Mouse (Mus musculus) thymus, postnatal 0 days (tissue): Measurements from ENCODE around the gene Arsa. TPM values are rescaled to one million over a fixed set of nuclear protein-coding genes. Genes with fewer than 3 reads are reported as not detected.

Source experiments
- DNase-seq: peaks from one replicate; pipeline ENCODE4 v3.0.0-alpha.2; 2015; ENCODE audit warnings: low spot score
- polyA plus RNA-seq: library from polyadenylated mRNA; unstranded; fragments of >200 nt; fragmentation: Nextera tagmentation; extraction: Ambion mirVana; gene quantifications from 2 replicates; pipeline ENCODE4 v1.2.1, GENCODE M21; 2015

The Arsa gene
- polyA plus RNA-seq, result 9.0 and 9.4 TPM in 2 replicates

DNA sequence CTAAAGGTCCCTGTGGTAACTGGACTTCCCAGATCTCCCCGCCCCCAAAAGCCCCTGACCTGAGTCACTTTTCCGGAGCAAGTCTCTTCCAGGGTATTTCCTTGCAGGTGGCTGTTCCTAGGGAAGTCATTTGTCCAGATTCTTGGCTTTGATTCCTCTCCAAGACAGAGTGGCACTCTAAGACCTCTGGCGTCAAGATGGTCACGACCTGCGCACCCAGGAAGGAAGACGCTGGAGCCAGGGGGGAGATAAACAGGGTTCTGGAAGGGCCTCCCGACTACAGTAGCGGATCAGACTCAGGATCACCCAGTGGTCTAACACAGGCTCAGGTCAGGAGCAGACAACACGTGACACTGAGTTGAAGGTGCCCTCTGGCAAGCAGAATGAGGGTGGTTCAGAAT is at the start of gene Arsa:
Arsa (minus strand) TSS at position 335 of the 401 bp plus-strand sequence.
- DNase-seq, result no peak

DNA sequence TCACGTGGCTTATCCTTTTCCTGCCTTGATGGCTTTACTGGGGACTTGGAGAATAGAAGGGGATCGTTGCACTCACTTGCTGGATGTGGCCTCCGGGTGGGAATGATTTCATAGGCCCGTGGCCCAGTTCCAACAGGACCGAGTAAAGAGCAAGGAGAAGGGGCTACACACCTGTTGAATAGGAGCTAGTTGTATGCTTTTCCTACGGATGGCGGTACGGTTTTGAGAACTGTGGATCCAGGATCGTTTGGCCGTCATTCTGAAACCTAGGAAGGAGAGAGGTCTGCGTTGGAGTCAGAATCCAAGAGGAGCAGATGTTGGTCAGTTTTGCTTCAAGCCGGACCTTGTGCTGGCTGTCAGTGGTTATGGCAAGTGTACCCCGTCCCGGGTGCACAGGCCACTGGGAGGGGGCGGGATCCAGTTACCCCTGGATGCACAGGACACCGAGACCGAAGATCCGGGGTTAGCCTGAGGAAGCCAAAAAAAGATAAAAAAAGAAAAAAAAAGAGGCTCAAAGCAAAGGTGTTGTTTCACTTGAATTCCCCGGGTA is 49.6 kb upstream of the Arsa start:
- no peak for DNase-seq

DNA sequence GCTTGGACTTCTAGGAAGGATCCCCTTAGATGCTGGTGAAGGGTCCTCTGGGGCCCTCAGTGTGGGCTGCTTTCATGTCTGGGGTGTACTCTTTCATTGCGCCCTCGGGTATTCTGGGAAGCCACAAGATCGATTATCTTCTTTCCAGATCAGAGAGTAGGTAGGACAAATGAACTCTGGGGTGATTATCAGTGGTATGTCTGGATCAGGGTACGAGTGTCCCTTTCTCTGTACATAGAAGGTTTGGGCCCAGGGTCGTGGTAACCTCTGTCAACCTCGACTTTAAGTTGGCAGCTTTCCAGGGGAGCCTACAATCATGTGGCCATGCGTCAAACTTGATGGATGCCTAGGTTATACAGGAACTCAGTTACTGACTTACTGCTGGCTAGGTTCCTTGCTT is 48.7 kb upstream of the Arsa start:
- no peak for DNase-seq

DNA sequence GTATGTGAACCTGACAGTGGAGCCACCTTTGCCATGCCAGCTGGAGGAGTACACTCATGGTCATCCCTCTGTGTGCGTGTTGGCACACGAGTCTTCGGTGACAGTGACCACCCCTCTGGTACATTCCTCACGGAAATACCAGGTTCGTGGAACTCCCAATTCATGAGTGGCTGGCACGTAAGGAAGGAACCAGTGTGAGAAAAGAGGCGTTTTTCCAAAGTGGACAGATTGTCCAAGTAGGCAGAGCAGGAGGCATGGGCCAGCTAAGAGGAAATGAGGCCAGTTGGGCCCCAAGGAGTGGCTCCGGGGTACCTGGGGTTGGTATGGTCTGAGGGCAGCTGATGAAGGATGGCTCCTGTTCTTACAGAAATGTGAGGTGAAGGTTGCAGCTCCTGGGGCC is 48.2 kb upstream of the Arsa start:
- DNase-seq, result no peak

DNA sequence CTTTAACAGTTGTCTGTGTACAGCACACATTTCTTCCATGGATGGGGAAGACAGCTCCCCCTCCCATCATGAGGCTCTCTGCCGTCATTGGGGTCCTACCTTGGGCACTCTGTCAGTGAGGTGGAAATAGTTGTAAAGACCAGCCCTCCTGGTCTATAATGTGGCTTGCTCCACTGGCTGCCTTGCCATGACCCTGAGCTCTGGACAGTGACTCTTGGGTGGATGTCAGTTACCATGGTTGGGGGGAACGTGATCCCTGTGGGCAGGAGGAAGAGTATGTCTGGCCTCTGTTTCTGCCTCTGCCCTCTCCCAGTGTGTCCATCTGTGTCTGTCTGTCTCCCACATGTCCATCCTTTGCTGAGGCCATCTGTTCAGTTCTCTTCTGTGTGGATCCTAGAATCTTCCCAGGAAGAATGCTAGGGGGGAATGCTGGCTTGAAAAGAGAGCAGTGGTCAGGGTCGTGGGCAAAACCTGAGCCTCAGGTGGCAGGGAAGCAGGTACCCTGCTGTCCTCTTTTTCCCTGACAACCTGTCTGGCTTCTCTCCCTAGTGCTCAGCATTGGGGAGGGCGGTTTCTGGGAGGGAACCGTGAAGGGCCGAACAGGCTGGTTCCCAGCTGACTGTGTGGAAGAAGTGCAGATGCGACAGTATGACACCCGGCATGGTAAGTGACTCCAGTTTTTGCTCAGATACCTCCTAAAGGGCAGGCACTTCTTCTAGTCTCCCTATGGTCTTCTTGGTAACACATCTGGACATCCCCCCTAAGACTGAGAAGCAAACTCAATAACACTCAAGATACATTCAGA is 47.6 kb upstream of the Arsa start:
- DNase-seq, result no peak

DNA sequence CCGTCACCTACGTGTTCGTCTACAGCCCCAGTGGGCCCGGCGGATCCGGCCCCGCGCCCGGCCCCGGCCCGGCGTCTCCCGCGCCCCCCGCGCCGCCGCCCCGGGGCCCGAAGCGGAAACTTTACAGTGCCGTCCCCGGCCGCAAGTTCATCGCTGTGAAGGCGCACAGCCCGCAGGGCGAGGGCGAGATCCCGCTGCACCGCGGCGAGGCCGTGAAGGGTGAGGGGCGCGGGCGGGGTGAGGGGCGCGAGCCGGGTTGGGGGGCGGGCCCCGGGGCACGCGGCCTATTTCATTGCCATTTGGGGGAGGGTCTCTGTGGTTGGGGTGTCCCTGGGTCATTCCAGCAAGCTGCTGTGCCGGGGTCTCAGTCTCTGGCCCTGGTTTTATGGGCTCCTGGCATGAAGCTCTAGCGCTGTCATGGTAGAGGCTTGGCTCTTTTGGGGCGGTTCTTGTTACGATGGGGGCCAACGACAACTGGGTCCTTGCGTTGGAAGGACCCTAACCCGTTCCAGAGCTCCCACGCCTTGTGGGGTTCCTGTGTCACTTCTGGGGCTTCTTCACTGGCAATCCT is 46.9 kb upstream of the Arsa start:
- no peak for DNase-seq

DNA sequence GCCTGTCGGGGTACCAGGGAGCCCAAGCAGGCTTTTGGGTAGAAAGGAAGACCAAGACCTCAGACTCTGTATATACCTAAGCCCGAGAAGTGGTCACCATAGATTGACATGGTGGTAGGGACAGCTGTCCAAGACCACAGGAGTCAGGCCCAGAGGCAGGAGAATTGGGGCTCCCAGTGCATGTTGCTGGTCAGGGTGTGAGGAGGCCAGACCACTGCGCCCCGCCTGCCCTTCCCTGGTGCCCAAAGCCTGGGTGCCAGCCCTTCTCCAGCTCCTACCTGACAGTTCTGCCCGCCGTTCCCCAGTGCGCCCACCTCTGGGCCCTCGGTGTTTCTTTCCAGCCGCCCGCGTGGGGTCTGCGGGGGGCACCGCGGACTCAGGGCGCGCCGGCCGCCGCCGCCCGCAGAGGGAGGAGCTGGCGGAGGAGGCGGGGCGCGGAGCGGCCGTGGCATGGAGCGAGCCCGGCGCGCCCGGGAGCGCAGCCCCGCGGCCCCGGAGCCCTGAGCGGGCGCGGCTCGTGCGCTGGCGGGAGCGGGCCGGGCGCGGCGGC is 46.1 kb upstream of the Arsa start:
- no peak for DNase-seq

DNA sequence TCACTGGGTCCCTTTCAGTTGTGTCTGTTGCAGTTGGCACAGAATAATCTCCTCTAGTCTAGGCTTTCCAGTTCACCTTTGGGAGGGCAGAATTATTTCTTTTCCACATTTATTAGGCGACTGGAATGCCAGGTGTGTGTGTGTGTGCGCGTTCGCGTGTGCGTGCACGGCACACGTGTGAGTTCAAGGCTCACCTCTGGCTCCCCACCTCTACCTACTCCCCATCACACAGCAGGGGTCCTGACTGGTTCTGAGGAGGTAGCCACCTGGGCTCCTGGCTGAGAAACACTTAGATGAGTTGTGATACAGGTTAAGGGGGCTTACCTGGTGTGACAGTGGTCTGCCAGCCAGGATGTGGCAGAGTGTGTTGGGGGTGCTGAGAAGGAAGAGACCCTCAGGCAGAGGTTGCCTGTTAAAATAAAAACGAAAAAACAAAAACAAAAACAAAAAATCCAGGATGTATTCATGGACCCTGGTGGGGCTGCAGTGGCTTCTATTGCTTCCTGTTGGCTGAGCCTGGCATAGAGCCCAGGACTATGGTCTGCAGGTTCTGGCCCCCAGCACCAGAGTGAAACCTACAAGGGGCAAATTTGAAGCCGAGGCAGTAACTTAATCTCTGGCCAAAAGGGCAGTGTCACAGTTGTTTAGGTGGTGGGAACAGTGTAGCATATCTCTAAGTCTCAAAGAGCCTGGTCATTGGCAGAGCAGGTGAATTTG is 45.5 kb upstream of the Arsa start:
- no peak for DNase-seq

DNA sequence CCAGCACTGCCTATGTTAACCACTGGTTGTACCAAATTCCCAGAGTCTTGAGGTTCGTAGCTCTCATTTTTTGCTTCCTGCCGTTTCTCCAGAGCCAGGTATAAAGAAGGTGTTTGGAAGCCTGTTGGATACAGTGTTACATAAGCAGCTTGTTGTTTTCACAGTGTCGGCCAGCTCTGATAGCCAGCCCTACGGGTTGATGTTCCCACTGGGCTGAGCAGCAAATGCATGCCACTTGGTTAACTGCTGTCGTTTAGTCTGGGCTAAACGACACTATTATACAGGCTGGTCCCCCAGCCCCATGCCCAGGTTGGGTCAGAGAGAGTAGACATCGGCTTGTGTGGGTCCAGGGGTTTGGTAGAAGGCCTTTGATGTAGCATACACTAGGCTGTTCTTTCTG is 44.7 kb upstream of the Arsa start:
- DNase-seq, result no peak

DNA sequence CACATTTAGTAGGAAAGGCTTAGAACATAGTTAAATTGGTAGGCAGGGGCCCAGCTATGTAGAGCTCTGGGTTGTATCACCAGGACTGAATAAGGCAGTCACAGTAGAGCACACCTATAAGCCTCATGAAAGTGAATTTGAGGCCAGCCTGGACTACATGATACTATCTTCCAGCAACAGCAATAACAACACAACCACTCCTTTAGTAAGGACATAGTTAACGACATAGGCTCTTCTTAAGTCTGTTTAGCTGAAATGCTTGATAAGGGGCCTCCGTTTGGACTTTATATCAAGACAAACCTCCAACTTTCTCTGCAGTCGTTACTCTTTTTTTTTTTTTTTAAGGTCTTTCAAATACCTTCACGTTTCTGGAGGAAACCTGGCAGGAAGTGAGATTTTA is 35.5 kb upstream of the Arsa start:
- DNase-seq, result no peak

DNA sequence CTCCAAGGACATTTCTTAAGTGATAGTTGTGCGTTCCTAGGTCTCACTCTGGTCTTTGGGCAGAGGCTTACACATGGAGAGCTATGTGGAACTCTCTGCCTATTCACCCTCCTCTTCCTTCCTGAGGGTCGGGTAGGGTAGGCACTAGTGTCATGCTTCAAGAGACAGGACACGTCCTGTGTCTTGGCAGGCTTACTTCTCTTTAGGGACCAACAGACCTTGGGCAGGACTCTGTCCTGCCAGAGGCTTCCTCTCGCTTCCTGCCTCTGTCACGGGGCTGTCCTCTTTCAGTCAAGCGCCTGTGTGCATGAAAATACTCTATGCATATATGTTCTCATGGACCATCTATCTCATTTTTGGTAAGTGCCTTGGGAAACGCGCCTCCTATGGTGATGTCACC is 30.5 kb upstream of the Arsa start:
- no peak for DNase-seq

DNA sequence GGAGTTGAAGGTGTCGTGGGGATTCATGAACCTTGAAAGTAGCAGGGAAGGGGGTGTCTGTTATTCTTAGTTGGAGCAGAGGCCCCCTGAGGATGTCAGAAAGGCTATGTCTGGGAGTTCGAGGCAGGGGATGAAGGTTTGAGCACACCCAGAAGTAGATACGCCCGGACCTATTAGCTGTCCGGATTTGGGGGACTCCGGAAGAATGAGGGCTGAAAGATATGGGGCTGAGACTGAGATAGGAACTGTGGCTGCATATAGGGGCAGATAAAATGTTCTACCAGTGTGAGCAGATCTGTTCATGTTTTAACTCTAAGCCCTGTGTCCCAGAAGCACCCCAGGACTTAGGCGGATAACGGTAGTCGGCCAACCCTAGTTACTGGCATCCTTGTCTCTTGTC is 27.6 kb upstream of the Arsa start:
- no peak for DNase-seq

DNA sequence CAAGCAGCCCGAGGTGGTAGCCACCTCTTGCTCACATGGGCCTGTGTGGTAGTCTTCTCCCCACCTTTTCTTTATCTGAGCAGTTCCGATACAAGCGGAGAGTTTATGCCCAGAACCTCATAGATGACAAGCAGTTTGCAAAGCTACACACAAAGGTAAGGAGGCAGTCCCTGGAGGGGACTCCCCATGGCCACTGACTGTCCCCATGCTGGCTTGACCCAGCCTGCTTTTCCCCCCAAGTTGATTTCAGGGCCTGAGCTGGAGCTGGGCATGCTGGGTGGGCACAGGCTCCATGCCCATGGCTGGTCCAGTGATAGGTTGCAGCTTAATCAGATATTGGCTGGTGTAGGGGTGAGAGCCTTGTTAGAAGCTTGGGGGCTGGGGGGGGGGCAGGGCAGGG is 24.1 kb upstream of the Arsa start:
- DNase-seq, result no peak

DNA sequence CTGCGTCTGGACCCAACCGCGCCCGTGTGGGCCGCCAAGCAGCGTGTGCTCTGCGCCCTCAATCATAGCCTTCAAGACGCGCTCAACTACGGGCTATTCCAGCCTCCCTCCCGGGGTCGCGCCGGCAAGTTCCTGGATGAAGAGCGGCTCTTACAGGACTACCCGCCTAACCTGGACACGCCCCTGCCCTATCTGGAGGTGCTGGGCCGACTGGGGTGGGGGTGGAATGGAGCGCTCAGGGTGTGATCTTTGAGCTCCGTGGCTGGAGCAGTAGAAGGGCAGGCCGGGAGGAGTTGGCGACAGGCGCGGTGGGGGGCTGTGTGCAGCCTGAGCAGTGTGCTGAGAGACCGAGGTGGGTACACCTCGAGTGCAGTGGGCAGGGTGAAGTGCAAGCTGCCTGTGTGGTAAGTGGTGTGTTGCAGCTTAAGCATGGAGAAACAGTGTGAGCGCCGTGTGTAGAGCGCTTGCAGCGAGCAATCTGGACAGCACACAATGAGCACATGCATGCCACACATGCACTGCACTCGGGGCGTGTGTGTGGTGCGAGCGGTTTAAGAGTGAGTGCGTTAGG is 23.1 kb upstream of the Arsa start:
- DNase-seq, result no peak

DNA sequence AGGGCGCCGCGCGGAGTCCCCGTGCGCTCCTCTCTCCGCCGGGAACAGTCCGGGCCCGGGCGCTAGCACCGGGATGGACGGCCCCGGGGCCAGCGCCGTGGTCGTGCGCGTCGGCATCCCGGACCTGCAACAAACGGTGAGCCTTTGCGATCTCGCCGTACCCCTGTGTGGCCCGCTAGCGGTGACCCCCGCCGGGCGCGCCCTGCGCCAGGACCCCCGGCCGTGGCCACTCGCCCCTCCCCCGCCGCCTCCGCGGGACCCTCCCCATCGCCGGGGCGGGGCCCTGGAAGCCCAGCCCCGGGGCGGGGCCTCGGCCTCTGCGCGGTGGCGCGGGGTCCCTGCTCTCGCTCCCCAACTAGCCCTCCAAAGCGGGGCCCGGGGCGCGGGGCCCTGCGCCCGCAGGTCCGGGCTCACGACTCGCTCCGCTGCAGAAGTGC is 22.6 kb upstream of the Arsa start:
- peak; percentile 35 for DNase-seq

DNA sequence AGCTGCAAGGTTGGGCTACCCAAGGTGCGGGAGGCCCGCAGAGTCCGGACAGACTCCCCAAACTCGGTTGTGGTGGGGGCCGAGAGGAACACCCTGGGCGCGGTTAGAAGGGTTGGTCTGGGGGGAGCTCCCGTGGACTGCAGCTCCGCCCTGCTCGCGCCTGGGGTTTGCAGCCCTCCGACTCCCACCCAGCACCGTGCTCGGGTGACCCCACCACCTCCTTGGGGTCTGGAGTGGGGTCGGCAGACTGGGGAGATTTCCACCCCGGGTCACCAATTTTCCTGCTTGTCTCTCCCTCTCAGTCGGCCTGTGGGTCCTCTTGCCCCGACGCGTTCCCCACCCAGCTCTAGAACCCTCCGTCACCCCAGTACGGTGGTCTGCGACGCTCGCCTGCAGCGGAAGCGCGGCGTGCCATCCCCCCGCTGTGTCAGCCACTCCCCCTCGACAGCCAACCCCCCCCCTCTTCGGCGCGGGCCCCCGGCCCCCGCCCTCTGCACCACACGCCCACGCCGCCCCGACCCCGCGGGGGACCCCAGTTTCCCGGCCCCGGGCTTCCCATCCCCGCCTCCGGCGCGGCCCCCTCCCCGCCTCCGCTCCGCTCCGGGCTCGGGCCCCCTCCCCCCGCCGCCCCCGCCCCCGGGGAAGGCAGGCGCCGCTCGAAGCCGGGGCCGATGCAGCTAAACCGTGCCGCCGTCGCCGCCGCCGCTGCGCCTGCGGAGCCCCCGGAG is 21.9 kb upstream of the Arsa start, which contains the start of gene Shank3:
Shank3 (plus strand) TSS at position 663 of the 728 bp plus-strand sequence.
- peak; percentile 38 for DNase-seq

DNA sequence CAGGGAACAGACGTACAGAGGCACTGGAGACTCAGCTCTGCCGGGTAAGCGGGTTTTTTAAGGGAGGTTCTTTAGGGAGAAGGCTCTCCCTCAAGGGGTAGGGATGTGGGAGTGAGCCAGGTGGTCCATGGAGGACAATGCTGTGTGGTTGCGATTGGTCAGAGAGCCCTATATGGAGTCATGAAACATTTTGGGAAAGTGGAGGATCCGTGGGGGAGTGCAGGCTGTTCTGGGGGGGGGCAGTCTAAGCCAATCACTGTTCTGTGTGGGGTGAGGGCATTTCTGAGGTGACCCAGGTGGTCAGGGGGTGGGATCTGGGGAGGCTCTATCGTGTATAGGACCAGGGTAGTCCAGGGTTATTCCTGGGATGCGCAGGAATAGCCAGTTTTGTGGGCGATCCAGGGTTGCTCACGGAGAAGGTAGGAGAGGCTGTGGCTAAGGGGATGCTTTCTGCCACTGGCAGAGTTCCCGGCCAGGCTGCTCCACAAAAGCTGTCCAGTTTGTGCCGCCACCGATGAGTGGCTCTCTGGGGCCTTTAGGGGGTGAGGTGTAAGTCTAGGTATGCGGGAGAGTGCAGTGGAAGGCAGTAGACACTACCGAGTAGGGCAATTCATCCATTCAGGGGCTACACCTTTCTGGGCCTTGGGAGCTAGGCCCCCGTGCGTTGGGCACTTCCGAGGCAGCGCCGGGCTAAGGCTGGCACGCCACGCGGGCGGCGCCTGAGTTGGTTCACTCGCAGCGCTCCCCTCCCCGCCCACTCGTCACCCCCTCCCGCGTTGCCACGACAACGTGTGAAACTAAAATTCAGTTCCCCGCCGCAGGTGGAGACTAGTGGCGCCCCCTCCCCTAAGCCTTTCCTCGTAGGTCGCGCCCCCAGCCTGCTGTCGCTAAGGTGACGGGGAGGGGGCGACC is 21.1 kb upstream of the Arsa start:
- DNase-seq, result peak; percentile 56

DNA sequence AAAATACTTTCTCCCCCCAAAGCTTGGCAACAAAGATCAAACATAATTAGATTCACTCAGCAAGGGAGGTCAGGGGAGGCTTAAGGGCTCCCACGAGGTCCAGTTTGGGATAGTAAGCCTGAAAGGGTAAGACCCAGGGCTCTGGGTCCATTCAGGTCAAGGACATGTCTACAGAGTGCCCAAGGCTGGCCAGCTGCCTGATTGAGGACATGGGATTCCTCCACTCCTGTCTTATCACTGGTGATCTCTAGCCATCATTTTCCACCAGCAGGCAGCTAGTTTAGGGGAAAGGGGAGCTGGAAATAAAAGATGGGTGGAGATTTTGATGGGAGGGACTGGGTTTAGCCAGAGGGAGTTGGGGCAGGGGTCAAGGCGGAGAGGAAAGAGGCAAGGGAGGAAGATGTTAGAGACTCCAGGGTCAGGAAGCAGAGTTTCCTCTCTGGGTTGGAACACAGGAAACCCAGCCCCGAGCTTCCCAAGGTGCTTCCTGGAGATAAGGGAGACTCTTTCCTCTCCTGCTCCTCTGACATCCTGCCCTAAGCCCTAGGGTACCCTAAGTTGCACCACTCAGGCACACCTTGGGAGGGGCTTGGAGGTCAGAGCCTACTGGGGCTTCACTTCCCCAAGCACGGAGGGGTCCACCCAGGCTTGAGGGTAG is 20.3 kb upstream of the Arsa start:
- no peak for DNase-seq

DNA sequence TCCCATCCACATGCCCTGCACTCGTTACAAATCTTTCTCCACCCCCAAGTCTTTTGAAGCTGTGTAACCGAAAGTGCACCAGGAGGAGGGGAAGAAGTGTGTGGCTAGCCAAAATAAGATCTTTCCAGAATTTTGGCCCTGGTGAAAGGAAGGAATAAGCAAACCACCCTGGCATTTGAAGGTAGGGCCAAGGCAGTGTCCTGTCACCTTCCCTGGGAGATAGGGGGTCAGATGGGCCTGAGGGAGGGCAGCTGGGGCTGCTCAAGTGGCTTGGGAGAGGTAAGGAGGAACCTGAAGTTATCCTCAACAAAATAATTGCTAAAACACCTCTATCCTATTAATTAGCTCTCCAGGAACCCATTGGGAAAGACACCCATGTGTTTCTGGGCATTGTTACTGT is 19.6 kb upstream of the Arsa start:
- DNase-seq, result no peak
